Mouse (Mus musculus) natural killer cell, adult 2 months (primary cell): ENCODE measurements at regions not wholly inside any gene's neighbourhood (a gene's known extent, or its start where the extent isn't known, plus 50 kb on each side); places are given as distances from the start of the nearest gene placed in this dataset.

ENCODE experiments used
- DNase-seq, 2 experiments: peaks; one replicate each; pipeline ENCODE4 v3.0.0; 2022; ENCODE audit warnings: low spot score in 2 of 2

GRCm38 (mm10) chr17:88116321-88116720, 51.2 kb upstream of the Fbxo11 start:
- DNase-seq = no peak

- DNase-seq = no peak
These were observed 53.6 kb upstream of the Fbxo11 start for GRCm38 (mm10) chr17:88118714-88119113.

- DNase-seq = peak; percentile 61 to 64
These were observed 58.6 kb upstream of the Fbxo11 start for GRCm38 (mm10) chr17:88123711-88124110.

GRCm38 (mm10) chr17:88127126-88127525, 62.0 kb upstream of the Fbxo11 start:
- no peak for DNase-seq

- DNase-seq = no peak
These were observed 66.2 kb upstream of the Fbxo11 start for GRCm38 (mm10) chr17:88131297-88131696.

GRCm38 (mm10) chr17:88131980-88132379, 66.9 kb upstream of the Fbxo11 start:
- DNase-seq = no peak

- no peak for DNase-seq
These were observed 67.7 kb upstream of the Fbxo11 start for GRCm38 (mm10) chr17:88132601-88133346.

- DNase-seq = peak in 1 of 2 experiments; percentile 29
These were observed 69.5 kb upstream of the Fbxo11 start for GRCm38 (mm10) chr17:88134546-88134945.

GRCm38 (mm10) chr17:88141538-88141937, 76.4 kb upstream of the Fbxo11 start:
- no peak for DNase-seq

GRCm38 (mm10) chr17:88142003-88142402, 76.9 kb upstream of the Fbxo11 start:
- no peak for DNase-seq

- DNase-seq = peak in 1 of 2 experiments; percentile 11
These were observed 77.7 kb upstream of the Fbxo11 start for GRCm38 (mm10) chr17:88142809-88143208.

- DNase-seq = no peak
These were observed 78.4 kb upstream of the Fbxo11 start for GRCm38 (mm10) chr17:88143378-88143943.

GRCm38 (mm10) chr17:88158550-88158949, 93.5 kb upstream of the Fbxo11 start:
- DNase-seq = no peak

- no peak for DNase-seq
These were observed 94.1 kb upstream of the Fbxo11 start for GRCm38 (mm10) chr17:88159212-88159668.

GRCm38 (mm10) chr17:88159851-88160676, 95.0 kb upstream of the Fbxo11 start:
- DNase-seq = no peak

- DNase-seq = no peak
These were observed 95.5 kb upstream of the Fbxo11 start for GRCm38 (mm10) chr17:88160677-88161001.

- no peak for DNase-seq
These were observed 96.7 kb upstream of the Fbxo11 start for GRCm38 (mm10) chr17:88161766-88162165.

- DNase-seq = peak in 1 of 2 experiments; percentile 31
These were observed 99.7 kb upstream of the Fbxo11 start for GRCm38 (mm10) chr17:88164805-88165204.

- DNase-seq = no peak
These were observed 100.7 kb upstream of the Fbxo11 start for GRCm38 (mm10) chr17:88165811-88166210.

- DNase-seq = no peak
These were observed 103.4 kb upstream of the Fbxo11 start for GRCm38 (mm10) chr17:88168262-88169096.

GRCm38 (mm10) chr17:88171606-88172005, 106.5 kb upstream of the Fbxo11 start:
- DNase-seq = no peak
